Mouse (Mus musculus): ENCODE results near the gene Chst3.

DNA sequence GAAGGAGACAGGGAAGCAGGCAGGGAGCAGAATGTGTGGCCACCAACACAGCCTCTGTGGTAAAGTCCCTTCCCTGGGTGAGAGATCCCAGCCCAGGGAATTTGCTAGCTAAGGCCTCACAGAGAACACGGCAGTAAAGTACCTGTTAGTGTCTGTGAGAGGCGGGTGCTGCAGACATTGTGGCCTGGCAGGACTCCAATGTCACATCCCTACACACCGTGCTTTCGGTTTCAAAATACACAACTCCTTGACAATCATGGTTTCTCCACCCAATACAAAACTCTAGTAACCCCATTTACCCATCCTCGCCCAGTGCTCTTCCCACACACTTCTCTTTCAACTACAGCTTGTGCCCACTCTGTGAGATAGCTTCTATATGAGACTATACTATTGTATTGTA is 80.4 kb downstream of the Chst3 start:
- TF ChIP-seq CTCF (conservative IDR thresholded peaks at IDR 0.05 in 1 of 2, IDR thresholded peaks at IDR 0.05 in 1 of 2; ENCODE audit: low read depth in 2 of 2, low read length in 2 of 2) (no peak), CHD2 (IDR thresholded peaks at IDR 0.05; ENCODE audit: low read length) (no peak)
